Mouse (Mus musculus) kidney, postnatal 0 days (tissue): Measurements from ENCODE around the gene Mki67. TPM values are rescaled to one million over a fixed set of nuclear protein-coding genes. Genes with fewer than 3 reads are reported as not detected.

ENCODE experiments used
- ATAC-seq: fragments of 200-750 bp; cut with Nextera tagmentation; replicated peaks from 2 replicates; pipeline ENCODE4 v1.8.0; 2017; ENCODE audit warnings: low read depth, moderate number of reproducible peaks, moderate TSS enrichment, moderate library complexity; ENCODE audit not compliant: low FRiP score
- DNase-seq: peaks from one replicate; pipeline ENCODE4 v3.0.0-alpha.2; 2016; ENCODE audit warnings: low spot score
- H3K27ac ChIP-seq: fragments of 300-500 bp; sonication (generic); 2 replicates; pipeline ENCODE4 v1.5.1; 2014; ENCODE audit warnings: mild to moderate bottlenecking
- H3K27me3 ChIP-seq: fragments of 300-500 bp; sonication (generic); 2 replicates; pipeline ENCODE4 v1.6.1; 2014; ENCODE audit warnings: low read length, mixed read lengths; ENCODE audit not compliant: insufficient read depth
- H3K36me3 ChIP-seq: fragments of 300-500 bp; sonication (generic); 2 replicates; pipeline ENCODE4 v1.6.1; 2014; ENCODE audit warnings: low read length, mixed read lengths; ENCODE audit not compliant: insufficient read depth
- H3K4me1 ChIP-seq: fragments of 300-500 bp; sonication (generic); replicated peaks from 2 replicates; pipeline ENCODE4 v1.6.1; 2014; ENCODE audit warnings: antibody characterized with exemption, low read length, mixed read lengths; ENCODE audit not compliant: insufficient read depth
- H3K4me2 ChIP-seq: fragments of 300-500 bp; sonication (generic); 2 replicates; pipeline ENCODE4 v1.6.1; 2014; ENCODE audit warnings: mild to moderate bottlenecking, low read length, moderate library complexity, mixed read lengths
- H3K4me3 ChIP-seq: fragments of 300-500 bp; sonication (generic); replicated peaks from 2 replicates; pipeline ENCODE4 v1.5.1; 2014; ENCODE audit warnings: low read depth, low read length
- H3K9ac ChIP-seq: fragments of 300-500 bp; sonication (generic); 2 replicates; pipeline ENCODE4 v1.6.1; 2014; ENCODE audit warnings: low read depth, low read length
- H3K9me3 ChIP-seq: fragments of 300-500 bp; sonication (generic); replicated peaks from 2 replicates; pipeline ENCODE4 v1.6.1; 2016; ENCODE audit warnings: low read length, inconsistent platforms, mixed read lengths
- CTCF ChIP-seq: IDR thresholded peaks from 2 replicates; pipeline ENCODE4 v1.5.1; 2016; ENCODE audit warnings: antibody characterized with exemption, low read depth, mild to moderate bottlenecking, moderate library complexity
- WGBS: fragments of 180-500 bp; shearing (Covaris S2); extraction: QIAGEN DNeasy Blood & Tissue Kit; methylation state at CpG from one replicate; pipeline ENCODE4 v1.1.7; 2014; 5-methylcytosine and 5-hydroxymethylcytosine counted together
- polyA plus RNA-seq: library from polyadenylated mRNA; unstranded; fragments of >200 nt; fragmentation: Nextera tagmentation; extraction: Ambion mirVana; gene quantifications from 2 replicates; pipeline ENCODE4 v1.2.1, GENCODE M21; 2015

Gene Mki67
- polyA plus RNA-seq, 1 experiment from 2014 or later: 15.4 TPM

DNA sequence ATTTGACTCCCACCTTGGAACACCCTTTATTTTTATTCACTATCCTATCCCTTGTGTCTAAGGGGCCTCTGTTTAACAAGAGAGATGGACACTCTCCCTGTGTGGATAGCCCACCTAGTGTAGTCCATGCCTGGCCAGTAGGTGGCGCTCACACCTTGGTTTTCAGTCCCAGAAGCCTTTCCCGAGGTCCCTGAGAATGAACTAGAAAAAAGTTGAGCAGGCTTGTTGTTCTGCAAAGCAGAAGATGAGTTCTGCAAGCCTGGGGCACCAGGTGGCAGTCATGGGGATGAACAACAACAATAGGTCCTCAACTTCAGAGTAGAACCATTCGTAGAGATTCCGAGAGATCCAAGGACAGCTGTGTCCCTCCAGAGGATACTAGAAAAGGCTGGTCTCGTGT lies 35.8 kb downstream of the Mki67 start:
- peak; percentile 78 for TF ChIP-seq CTCF
- no peak overlapping the region for H3K9ac ChIP-seq
- no peaks in the 10 kb centered on the region for H3K27me3 ChIP-seq
- H3K4me1 ChIP-seq: no peaks in the 10 kb centered on the region
- WGBS: 75% methylated on average over 5 of the region's 5 CpGs
- no peak overlapping the region for H3K27ac ChIP-seq
- no peaks in the 10 kb centered on the region for H3K9me3 ChIP-seq
- no peaks in the 10 kb centered on the region; the same call in 1 of the 2 replicates for H3K36me3 ChIP-seq
- DNase-seq (peak; percentile 77), ATAC-seq (no peak)
- no peak overlapping the region for H3K4me2 ChIP-seq
- H3K4me3 ChIP-seq: no peak overlapping the region

GRCm38 (mm10) chr7:135676722-135677121 lies 39.4 kb downstream of the Mki67 start:
- no peak overlapping the region for H3K4me2 ChIP-seq
- H3K36me3 ChIP-seq: no peaks in the 10 kb centered on the region
- no peaks in the 10 kb centered on the region for H3K9me3 ChIP-seq
- H3K4me1 ChIP-seq: no peaks in the 10 kb centered on the region
- no peaks in the 10 kb centered on the region for H3K27me3 ChIP-seq
- ATAC-seq (no peak), DNase-seq (no peak)
- H3K27ac ChIP-seq: no peak overlapping the region
- WGBS: 82% methylated on average over 8 of the region's 8 CpGs
- H3K9ac ChIP-seq: no peak overlapping the region
- H3K4me3 ChIP-seq: no peak overlapping the region
- no peak for TF ChIP-seq CTCF

DNA sequence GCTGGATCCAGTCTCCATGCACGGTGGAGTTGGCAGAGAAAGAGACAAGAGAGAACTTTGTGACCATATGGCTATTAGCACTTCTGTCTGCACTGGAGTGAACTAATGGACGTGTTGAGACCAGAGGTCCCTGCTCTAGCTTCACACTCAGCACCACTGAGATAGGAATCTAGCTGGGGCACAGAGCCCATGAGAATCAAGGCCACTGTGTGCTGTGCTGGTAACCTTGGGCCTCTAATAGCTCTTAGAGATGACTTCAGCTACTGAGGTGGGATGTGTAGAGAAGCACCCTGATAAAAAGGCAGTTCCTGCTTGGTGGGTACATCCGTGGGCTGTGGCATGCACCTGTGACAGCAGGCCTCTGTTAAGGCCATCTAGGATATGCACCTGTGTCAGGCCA lies 42.6 kb downstream of the Mki67 start:
- Histone ChIP-seq H3K27ac (no peak overlapping the region), H3K4me1 (no peaks in the 10 kb centered on the region), H3K27me3 (no peaks in the 10 kb centered on the region), H3K4me2 (no peak overlapping the region), H3K9me3 (no peaks in the 10 kb centered on the region), H3K9ac (no peak overlapping the region), H3K4me3 (no peak overlapping the region), H3K36me3 (no peaks in the 10 kb centered on the region)
- DNase-seq: no peak
- ATAC-seq: no peak
- 51% methylated on average over 3 of the region's 3 CpGs for WGBS
- TF ChIP-seq CTCF: no peak

GRCm38 (mm10) chr7:135668852-135669739 lies 47.1 kb downstream of the Mki67 start:
- H3K27me3 ChIP-seq: no peaks in the 10 kb centered on the region
- H3K4me2 ChIP-seq: no peak overlapping the region
- no peak overlapping the region for H3K27ac ChIP-seq
- H3K9me3 ChIP-seq: no peaks in the 10 kb centered on the region
- H3K4me3 ChIP-seq: no peak overlapping the region
- no peaks in the 10 kb centered on the region for H3K36me3 ChIP-seq
- peak; percentile 87 for TF ChIP-seq CTCF
- DNase-seq: peak; percentile 83
- H3K4me1 ChIP-seq: no peaks in the 10 kb centered on the region
- peak; percentile 49; the same call in 1 of the 2 replicates for ATAC-seq
- H3K9ac ChIP-seq: no peak overlapping the region
- 43% methylated on average over 16 of the region's 16 CpGs for WGBS

GRCm38 (mm10) chr7:135666314-135666713 lies 49.8 kb downstream of the Mki67 start:
- H3K4me3 ChIP-seq: no peak overlapping the region
- H3K27ac ChIP-seq: no peak overlapping the region
- no peak overlapping the region for H3K4me2 ChIP-seq
- no peak for TF ChIP-seq CTCF
- no peak for ATAC-seq
- H3K9ac ChIP-seq: no peak overlapping the region
- no peaks in the 10 kb centered on the region for H3K9me3 ChIP-seq
- no peaks in the 10 kb centered on the region for H3K4me1 ChIP-seq
- H3K36me3 ChIP-seq: no peaks in the 10 kb centered on the region
- no peak for DNase-seq
- 84% methylated on average over 2 of the region's 2 CpGs for WGBS
- no peaks in the 10 kb centered on the region for H3K27me3 ChIP-seq

GRCm38 (mm10) chr7:135664211-135664610 lies 52.0 kb downstream of the Mki67 start:
- no peak for ATAC-seq
- H3K9ac ChIP-seq: no peak overlapping the region
- H3K27me3 ChIP-seq: no peaks in the 10 kb centered on the region
- no peak for DNase-seq
- no peak overlapping the region for H3K27ac ChIP-seq
- no peaks in the 10 kb centered on the region for H3K9me3 ChIP-seq
- no peak overlapping the region for H3K4me3 ChIP-seq
- no peak for TF ChIP-seq CTCF
- H3K36me3 ChIP-seq: no peaks in the 10 kb centered on the region
- H3K4me1 ChIP-seq: no peaks in the 10 kb centered on the region
- 74% methylated on average over 7 of the region's 7 CpGs for WGBS
- no peak overlapping the region for H3K4me2 ChIP-seq
